Mouse (Mus musculus): ENCODE measurements at regions not wholly inside any gene's neighbourhood (a gene's known extent, or its start where the extent isn't known, plus 50 kb on each side); places are given as distances from the start of the nearest gene placed in this dataset.

- Histone ChIP-seq H3K9me3 (ENCODE audit: control insufficient read depth, low read length) (no peaks in the 10 kb centered on the region), H3K27ac (ENCODE audit: low read depth, low read length) (no peak overlapping the region), H3K27me3 (ENCODE audit: control insufficient read depth, insufficient read depth, low read length) (no peaks in the 10 kb centered on the region), H3K4me2 (ENCODE audit: low read depth, low read length) (no peak overlapping the region), H3K4me3 (ENCODE audit: low read depth, low read length) (no peak overlapping the region), H3K9ac (replicated peaks; ENCODE audit: low read depth, low read length) (no peak overlapping the region), H3K36me3 (ENCODE audit: control insufficient read depth, insufficient read depth, low read length) (no peaks in the 10 kb centered on the region), H3K4me1 (ENCODE audit: control insufficient read depth, insufficient read depth, low read length) (no peaks in the 10 kb centered on the region)
- ATAC-seq (ENCODE audit: low read depth), result no peak
- WGBS, result 82% methylated on average over 2 of the region's 2 CpGs
These were observed 826.2 kb upstream of the 4930452B06Rik start for GRCm38 (mm10) chr14:9492228-9492627.

GRCm38 (mm10) chr14:9488585-9488984 is 822.5 kb upstream of the 4930452B06Rik start:
- Histone ChIP-seq H3K4me1 (ENCODE audit: control insufficient read depth, insufficient read depth, low read length) (no peaks in the 10 kb centered on the region), H3K36me3 (ENCODE audit: control insufficient read depth, insufficient read depth, low read length) (no peaks in the 10 kb centered on the region), H3K27ac (ENCODE audit: low read depth, low read length) (no peak overlapping the region), H3K27me3 (ENCODE audit: control insufficient read depth, insufficient read depth, low read length) (no peaks in the 10 kb centered on the region), H3K9ac (replicated peaks; ENCODE audit: low read depth, low read length) (no peak overlapping the region), H3K4me2 (ENCODE audit: low read depth, low read length) (no peak overlapping the region), H3K4me3 (ENCODE audit: low read depth, low read length) (no peak overlapping the region), H3K9me3 (ENCODE audit: control insufficient read depth, low read length) (no peaks in the 10 kb centered on the region)
- no peak for ATAC-seq (ENCODE audit: low read depth)
- 7% methylated on average over 1 of the region's 1 CpGs for WGBS

- no peaks in the 10 kb centered on the region for H3K9me3 ChIP-seq (ENCODE audit: control insufficient read depth, low read length)
- H3K27me3 ChIP-seq (ENCODE audit: control insufficient read depth, insufficient read depth, low read length), result no peaks in the 10 kb centered on the region
- ATAC-seq (ENCODE audit: low read depth), result no peak
These were observed 812.9 kb upstream of the 4930452B06Rik start for GRCm38 (mm10) chr14:9478981-9479380.

GRCm38 (mm10) chr14:9475169-9475568 is 809.1 kb upstream of the 4930452B06Rik start:
- no peak overlapping the region for H3K27ac ChIP-seq (ENCODE audit: low read depth, low read length)
- ATAC-seq (ENCODE audit: low read depth), result no peak
- H3K27me3 ChIP-seq (ENCODE audit: control insufficient read depth, insufficient read depth, low read length), result no peaks in the 10 kb centered on the region
- H3K4me3 ChIP-seq (ENCODE audit: low read depth, low read length), result no peak overlapping the region
- no peaks in the 10 kb centered on the region for H3K36me3 ChIP-seq (ENCODE audit: control insufficient read depth, insufficient read depth, low read length)
- no peak overlapping the region for H3K9ac ChIP-seq (replicated peaks; ENCODE audit: low read depth, low read length)
- no peaks in the 10 kb centered on the region for H3K4me1 ChIP-seq (ENCODE audit: control insufficient read depth, insufficient read depth, low read length)
- no peaks in the 10 kb centered on the region for H3K9me3 ChIP-seq (ENCODE audit: control insufficient read depth, low read length)
- 84% methylated on average over 7 of the region's 7 CpGs for WGBS
- no peak overlapping the region for H3K4me2 ChIP-seq (ENCODE audit: low read depth, low read length)

More at GRCm38 (mm10) chr14:9478981-9479380, 812.9 kb upstream of the 4930452B06Rik start:
- no peak overlapping the region for H3K27ac ChIP-seq (ENCODE audit: low read depth, low read length)
- no peak overlapping the region for H3K4me3 ChIP-seq (ENCODE audit: low read depth, low read length)
- H3K36me3 ChIP-seq (ENCODE audit: control insufficient read depth, insufficient read depth, low read length), result no peaks in the 10 kb centered on the region
- no peak overlapping the region for H3K9ac ChIP-seq (replicated peaks; ENCODE audit: low read depth, low read length)
- H3K4me2 ChIP-seq (ENCODE audit: low read depth, low read length), result no peak overlapping the region
- no peaks in the 10 kb centered on the region for H3K4me1 ChIP-seq (ENCODE audit: control insufficient read depth, insufficient read depth, low read length)

GRCm38 (mm10) chr14:9469686-9470085 is 803.6 kb upstream of the 4930452B06Rik start:
- no peak overlapping the region for H3K4me3 ChIP-seq (ENCODE audit: low read depth, low read length)
- no peak overlapping the region for H3K9ac ChIP-seq (replicated peaks; ENCODE audit: low read depth, low read length)
- no peaks in the 10 kb centered on the region for H3K9me3 ChIP-seq (ENCODE audit: control insufficient read depth, low read length)
- H3K4me1 ChIP-seq (ENCODE audit: control insufficient read depth, insufficient read depth, low read length), result no peaks in the 10 kb centered on the region
- no peak overlapping the region for H3K4me2 ChIP-seq (ENCODE audit: low read depth, low read length)
- no peaks in the 10 kb centered on the region for H3K36me3 ChIP-seq (ENCODE audit: control insufficient read depth, insufficient read depth, low read length)
- H3K27ac ChIP-seq (ENCODE audit: low read depth, low read length), result no peak overlapping the region
- no peak for ATAC-seq (ENCODE audit: low read depth)
- H3K27me3 ChIP-seq (ENCODE audit: control insufficient read depth, insufficient read depth, low read length), result no peaks in the 10 kb centered on the region

DNA sequence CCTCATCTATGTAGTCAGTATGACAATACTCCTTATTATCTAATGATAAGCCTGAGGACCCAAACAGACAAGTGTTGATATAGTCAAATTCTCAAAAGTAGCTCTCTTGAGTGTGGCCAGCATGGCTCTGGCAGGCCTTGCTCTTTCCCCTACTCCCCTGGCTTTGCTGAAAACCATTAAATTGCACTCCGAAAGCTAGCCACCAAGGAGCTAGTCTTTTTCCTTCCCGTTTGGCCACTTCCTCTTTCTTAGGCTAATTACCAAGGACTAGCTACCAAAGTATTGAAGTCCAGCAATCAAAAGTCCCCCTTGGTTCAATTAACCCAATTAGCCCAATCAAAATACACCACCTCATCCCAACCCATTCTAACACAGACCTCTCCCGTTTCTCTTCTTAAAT is 802.6 kb upstream of the 4930452B06Rik start:
- H3K36me3 ChIP-seq (ENCODE audit: control insufficient read depth, insufficient read depth, low read length), result no peaks in the 10 kb centered on the region
- no peaks in the 10 kb centered on the region for H3K27me3 ChIP-seq (ENCODE audit: control insufficient read depth, insufficient read depth, low read length)
- 70% methylated on average over 3 of the region's 3 CpGs for WGBS

GRCm38 (mm10) chr14:9467690-9468458 is 801.8 kb upstream of the 4930452B06Rik start:
- Histone ChIP-seq H3K36me3 (ENCODE audit: control insufficient read depth, insufficient read depth, low read length) (no peaks in the 10 kb centered on the region), H3K27me3 (ENCODE audit: control insufficient read depth, insufficient read depth, low read length) (no peaks in the 10 kb centered on the region), H3K4me3 (ENCODE audit: low read depth, low read length) (no peak overlapping the region), H3K4me2 (ENCODE audit: low read depth, low read length) (no peak overlapping the region), H3K9ac (replicated peaks; ENCODE audit: low read depth, low read length) (no peak overlapping the region), H3K4me1 (ENCODE audit: control insufficient read depth, insufficient read depth, low read length) (no peaks in the 10 kb centered on the region), H3K27ac (ENCODE audit: low read depth, low read length) (no peak overlapping the region), H3K9me3 (ENCODE audit: control insufficient read depth, low read length) (no peaks in the 10 kb centered on the region)
- WGBS, result 59% methylated on average over 7 of the region's 7 CpGs
- no peak for ATAC-seq (ENCODE audit: low read depth)

More for the DNA sequence above, 802.6 kb upstream of the 4930452B06Rik start:
- Histone ChIP-seq H3K4me1 (ENCODE audit: control insufficient read depth, insufficient read depth, low read length) (no peaks in the 10 kb centered on the region), H3K4me2 (ENCODE audit: low read depth, low read length) (no peak overlapping the region), H3K9ac (replicated peaks; ENCODE audit: low read depth, low read length) (no peak overlapping the region), H3K4me3 (ENCODE audit: low read depth, low read length) (no peak overlapping the region), H3K9me3 (ENCODE audit: control insufficient read depth, low read length) (no peaks in the 10 kb centered on the region), H3K27ac (ENCODE audit: low read depth, low read length) (no peak overlapping the region)
- no peak for ATAC-seq (ENCODE audit: low read depth)

DNA sequence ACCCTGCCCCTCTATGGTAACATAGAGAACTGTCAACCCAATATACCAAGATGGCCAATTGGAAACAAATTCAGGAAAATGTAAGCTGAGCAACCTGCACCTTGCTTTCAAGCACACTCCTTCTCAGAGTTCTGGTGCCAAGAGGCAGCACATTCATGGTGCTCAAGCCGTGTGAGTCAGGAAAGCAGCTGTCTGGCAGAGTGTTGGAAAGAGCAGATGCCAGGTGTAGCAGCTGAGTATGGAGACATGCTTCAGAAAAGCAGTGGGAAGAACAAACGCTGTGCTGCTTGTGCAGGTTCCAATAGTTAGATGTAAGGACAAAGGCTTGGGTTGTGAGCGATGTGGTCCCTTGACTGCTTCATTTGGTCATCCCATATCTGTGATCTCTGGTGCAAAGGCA is 794.0 kb upstream of the 4930452B06Rik start:
- Histone ChIP-seq H3K4me2 (ENCODE audit: low read depth, low read length) (no peak overlapping the region), H3K4me1 (ENCODE audit: control insufficient read depth, insufficient read depth, low read length) (no peaks in the 10 kb centered on the region), H3K36me3 (ENCODE audit: control insufficient read depth, insufficient read depth, low read length) (no peaks in the 10 kb centered on the region), H3K27me3 (ENCODE audit: control insufficient read depth, insufficient read depth, low read length) (no peaks in the 10 kb centered on the region), H3K9me3 (ENCODE audit: control insufficient read depth, low read length) (no peaks in the 10 kb centered on the region), H3K27ac (ENCODE audit: low read depth, low read length) (no peak overlapping the region), H3K4me3 (ENCODE audit: low read depth, low read length) (no peak overlapping the region), H3K9ac (replicated peaks; ENCODE audit: low read depth, low read length) (no peak overlapping the region)
- no peak for ATAC-seq (ENCODE audit: low read depth)
- WGBS, result 93% methylated on average over 3 of the region's 3 CpGs

GRCm38 (mm10) chr14:9458856-9459255 is 792.8 kb upstream of the 4930452B06Rik start:
- no peaks in the 10 kb centered on the region for H3K27me3 ChIP-seq (ENCODE audit: control insufficient read depth, insufficient read depth, low read length)
- H3K9ac ChIP-seq (replicated peaks; ENCODE audit: low read depth, low read length), result no peak overlapping the region
- H3K9me3 ChIP-seq (ENCODE audit: control insufficient read depth, low read length), result no peaks in the 10 kb centered on the region
- no peak for ATAC-seq (ENCODE audit: low read depth)
- no peak overlapping the region for H3K27ac ChIP-seq (ENCODE audit: low read depth, low read length)
- H3K36me3 ChIP-seq (ENCODE audit: control insufficient read depth, insufficient read depth, low read length), result no peaks in the 10 kb centered on the region
- H3K4me2 ChIP-seq (ENCODE audit: low read depth, low read length), result no peak overlapping the region
- no peaks in the 10 kb centered on the region for H3K4me1 ChIP-seq (ENCODE audit: control insufficient read depth, insufficient read depth, low read length)
- 80% methylated on average over 2 of the region's 2 CpGs for WGBS
- H3K4me3 ChIP-seq (ENCODE audit: low read depth, low read length), result no peak overlapping the region

Measured in neural tube, embryonic 14.5 days (tissue).